Mouse (Mus musculus) stomach, postnatal 0 days (tissue): Measurements from ENCODE around the gene Lhx2.

ENCODE experiments used
- CTCF ChIP-seq: IDR thresholded peaks from 2 replicates; pipeline ENCODE4 v1.5.1; 2016; ENCODE audit warnings: antibody characterized with exemption, low read depth, mild to moderate bottlenecking, moderate library complexity
- EP300 ChIP-seq: optimal IDR thresholded peaks from 2 replicates; pipeline ENCODE3; 2016; ENCODE audit warnings: antibody characterized with exemption

GRCm38 (mm10) chr2:38417970-38418369 lies 78.9 kb downstream of the Lhx2 start:
- TF ChIP-seq EP300 (no peak), CTCF (no peak)
